Mouse (Mus musculus) gastrocnemius, postnatal 14 days (tissue): ENCODE measurements around the gene Klhdc7a. TPM values are rescaled to one million over a fixed set of nuclear protein-coding genes. Genes with fewer than 3 reads are reported as not detected.

Experiments used
- DNase-seq: peaks from one replicate; pipeline ENCODE4 v3.0.0; 2021; ENCODE audit warnings: mixed read lengths
- intact Hi-C: fragments of 180-260 bp; cut with DNase I; formaldehyde crosslinking; loops from one replicate; pipeline ENCODE4 v1.15.1; 2025; ENCODE audit warnings: low total_unique reads
- long read RNA-seq, 2 experiments: library from polyadenylated mRNA; stranded (forward); transcript quantifications; one replicate each; pipeline ENCODE4 v2.0.0; 2021
- total RNA-seq, 2 experiments: library from RNA; stranded (reverse); gene quantifications; 2 replicates each; pipeline ENCODE4 v1.2.3; 2021

The Klhdc7a gene
- total RNA-seq, result under 1 TPM in 1 of 2 experiments, not detected in 1; 0.10 TPM
- long read RNA-seq, experiment 1, result 0 reads
- long read RNA-seq, experiment 2, result 0 reads

- intact Hi-C loops, result no loop called here
- DNase-seq, result peak; percentile 77
These were observed at the start of gene Klhdc7a for GRCm38 (mm10) chr4:139967922-139968321. Gene Klhdc7a (minus strand): TSS chr4:139968026.

GRCm38 (mm10) chr4:140015916-140016315 is 48.1 kb upstream of the Klhdc7a start:
- intact Hi-C loops, result no loop called here
- DNase-seq, result no peak

- no peak for DNase-seq
- intact Hi-C loops, result no loop called here
These were observed 43.1 kb upstream of the Klhdc7a start for GRCm38 (mm10) chr4:140010728-140011470.

GRCm38 (mm10) chr4:140004932-140005331 is 37.1 kb upstream of the Klhdc7a start:
- no peak for DNase-seq
- intact Hi-C loops, result no loop called here

GRCm38 (mm10) chr4:140004170-140004569 is 36.3 kb upstream of the Klhdc7a start:
- intact Hi-C loops, result no loop called here
- DNase-seq, result no peak

GRCm38 (mm10) chr4:140002069-140002468 is 34.2 kb upstream of the Klhdc7a start:
- intact Hi-C loops, result no loop called here
- DNase-seq, result no peak

- intact Hi-C loops, result no loop called here
- DNase-seq, result no peak
These were observed 33.1 kb upstream of the Klhdc7a start for GRCm38 (mm10) chr4:140000911-140001310.

GRCm38 (mm10) chr4:139999033-139999432 is 31.2 kb upstream of the Klhdc7a start:
- no peak for DNase-seq

GRCm38 (mm10) chr4:139995659-139996058 is 27.8 kb upstream of the Klhdc7a start:
- intact Hi-C loops, result no loop called here
- DNase-seq, result no peak

More at GRCm38 (mm10) chr4:139999033-139999432, 31.2 kb upstream of the Klhdc7a start:
- intact Hi-C loops, result no loop called here

- intact Hi-C loops, result no loop called here
- DNase-seq, result no peak
These were observed 25.4 kb upstream of the Klhdc7a start for GRCm38 (mm10) chr4:139993111-139993755.

- intact Hi-C loops, result no loop called here
- DNase-seq, result no peak
These were observed 19.1 kb upstream of the Klhdc7a start for GRCm38 (mm10) chr4:139986913-139987312.

- DNase-seq, result no peak
- intact Hi-C loops, result no loop called here
These were observed 10.9 kb upstream of the Klhdc7a start for GRCm38 (mm10) chr4:139978716-139979115.

- intact Hi-C loops, result no loop called here
- no peak for DNase-seq
These were observed 9.5 kb upstream of the Klhdc7a start for GRCm38 (mm10) chr4:139977308-139977781.

GRCm38 (mm10) chr4:139974506-139974905 is 6.7 kb upstream of the Klhdc7a start:
- DNase-seq, result no peak
- intact Hi-C loops, result no loop called here

- peak; percentile 19 for DNase-seq
- intact Hi-C loops, result no loop called here
These were observed 343 bp downstream of the Klhdc7a start for GRCm38 (mm10) chr4:139967475-139967891.

- intact Hi-C loops, result no loop called here
- no peak for DNase-seq
These were observed 845 bp downstream of the Klhdc7a start for GRCm38 (mm10) chr4:139966981-139967380.

- intact Hi-C loops, result no loop called here
- no peak for DNase-seq
These were observed 2.1 kb downstream of the Klhdc7a start for GRCm38 (mm10) chr4:139965596-139966185.

GRCm38 (mm10) chr4:139964406-139964805 is 3.4 kb downstream of the Klhdc7a start:
- intact Hi-C loops, result no loop called here
- DNase-seq, result no peak

- no peak for DNase-seq
- intact Hi-C loops, result no loop called here
These were observed 3.9 kb downstream of the Klhdc7a start for GRCm38 (mm10) chr4:139963911-139964310.

- DNase-seq, result no peak
- intact Hi-C loops, result no loop called here
These were observed 4.8 kb downstream of the Klhdc7a start for GRCm38 (mm10) chr4:139963059-139963458.
